Mouse (Mus musculus) layer of hippocampus, adult 9-11 months (tissue): ENCODE results near the gene Nap1l2.
"Not testable (repeated sequence)": the region's sequence is repeated elsewhere in the genome, so short reads cannot be mapped to it uniquely, and the experiment has no call there.

Experiments used
- DNase-seq: peaks from one replicate; pipeline ENCODE4 v3.0.0; 2022

Nap1l2 gene

DNA sequence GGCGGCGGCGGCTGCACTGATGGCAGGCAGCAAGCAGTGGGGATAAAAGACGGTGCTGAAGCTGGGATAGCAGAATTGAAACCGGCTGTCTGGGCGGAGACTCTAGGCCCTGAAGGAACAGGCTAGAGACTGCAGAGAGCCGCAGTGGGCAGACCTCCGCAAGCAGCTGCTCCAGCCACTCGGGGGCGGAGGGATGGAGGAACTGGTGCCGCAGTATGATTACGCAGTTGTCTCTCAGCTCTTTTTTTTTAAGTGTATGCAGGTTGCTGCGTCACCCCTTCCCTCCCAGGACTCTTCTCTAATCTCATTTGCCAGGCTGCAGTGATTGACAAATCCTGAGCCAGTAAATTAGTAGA is at the start of gene Nap1l2:
Gene Nap1l2 (minus strand): TSS at position 210 of the 356 bp plus-strand sequence.
- peak; percentile 86 for DNase-seq

DNA sequence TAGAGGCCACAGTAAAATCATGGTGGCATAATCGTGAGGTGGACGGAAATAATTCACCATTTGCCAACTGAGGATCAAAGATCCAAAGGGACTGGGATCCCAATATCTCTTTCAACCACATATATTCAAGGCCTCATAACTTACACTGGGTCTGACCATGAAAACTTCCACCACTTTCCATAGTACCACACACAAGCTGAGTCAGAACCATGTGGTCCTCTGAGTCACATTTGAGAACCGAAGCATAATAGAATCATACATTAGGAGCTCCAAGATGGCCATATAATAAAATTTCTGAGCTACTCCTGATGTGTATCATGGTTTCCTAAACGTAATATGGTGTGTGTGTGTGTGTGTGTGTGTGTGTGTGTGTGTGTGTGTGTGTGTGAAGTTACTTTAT is 28.8 kb upstream of the Nap1l2 start:
- DNase-seq, result no peak

GRCm38 (mm10) chrX:103186829-103187228 is 389 bp upstream of the Nap1l2 start:
- no peak for DNase-seq

DNA sequence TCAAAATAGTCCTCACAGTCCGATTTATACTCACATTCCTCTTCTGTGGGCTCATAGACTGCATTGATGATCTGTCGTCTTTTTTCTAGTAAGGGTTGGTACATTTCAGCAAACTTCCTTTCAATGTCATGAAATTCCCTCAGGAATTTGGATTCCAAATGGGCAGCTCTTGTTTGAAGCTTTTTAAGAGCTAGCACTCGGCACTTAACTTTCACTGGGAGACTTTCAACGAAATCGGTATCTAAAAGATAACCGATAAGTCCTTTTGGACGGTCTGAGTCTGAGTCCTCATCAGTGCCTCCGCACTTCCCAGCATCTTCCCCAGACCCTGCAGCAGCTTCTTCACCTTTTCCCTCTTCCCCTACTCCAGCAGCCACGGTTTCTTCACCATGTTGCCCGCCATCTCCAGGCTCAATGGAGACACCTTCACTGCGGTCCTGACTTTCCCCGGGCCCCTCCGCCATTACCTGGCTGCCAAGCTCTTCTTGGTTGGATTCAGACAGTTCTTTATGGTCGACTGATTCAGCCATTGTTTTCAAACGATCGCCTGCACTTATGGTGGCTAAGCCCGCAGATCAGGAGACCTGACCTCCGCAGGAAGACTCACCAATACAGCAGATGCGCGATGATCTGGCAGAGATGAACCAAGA is 534 bp downstream of the Nap1l2 start:
- DNase-seq, result no peak

GRCm38 (mm10) chrX:103183536-103183935 is 2.9 kb downstream of the Nap1l2 start:
- DNase-seq, result no peak

DNA sequence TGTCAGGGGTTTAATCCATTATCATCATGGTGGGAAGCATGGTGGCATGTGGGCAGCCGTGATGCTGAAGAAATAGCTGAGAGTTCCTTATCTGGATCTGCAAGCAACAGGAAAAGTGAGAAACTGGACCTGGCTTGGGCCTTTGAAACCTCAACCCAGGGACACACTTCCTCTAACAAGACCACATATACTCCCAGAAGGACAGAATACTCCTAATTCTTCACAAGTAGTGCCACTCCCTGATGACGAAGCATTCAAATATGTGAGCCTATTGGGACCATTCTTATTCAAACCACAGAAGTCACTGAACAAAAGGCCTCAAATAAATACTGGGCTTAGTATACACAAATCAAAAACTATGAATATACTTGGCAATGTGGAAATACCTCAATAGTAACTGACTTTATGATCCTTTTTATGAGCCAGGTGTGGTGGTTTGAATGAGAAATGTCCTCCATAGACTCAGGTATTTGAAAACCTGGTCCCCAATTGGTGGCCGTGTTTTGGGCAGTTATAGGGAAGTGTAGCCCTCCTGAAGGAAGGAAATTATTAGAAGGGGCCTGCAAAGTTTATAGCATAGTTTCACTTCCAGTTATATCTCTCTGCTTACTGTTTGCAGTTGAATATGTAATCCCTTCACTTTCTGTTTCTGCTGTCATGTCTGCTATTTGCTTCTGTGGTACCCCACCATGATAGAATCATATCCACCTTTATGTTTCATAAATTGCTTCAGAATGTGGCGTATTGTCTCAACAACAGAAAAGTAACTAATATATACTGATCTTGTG is 6.5 kb downstream of the Nap1l2 start:
- DNase-seq, result no peak

DNA sequence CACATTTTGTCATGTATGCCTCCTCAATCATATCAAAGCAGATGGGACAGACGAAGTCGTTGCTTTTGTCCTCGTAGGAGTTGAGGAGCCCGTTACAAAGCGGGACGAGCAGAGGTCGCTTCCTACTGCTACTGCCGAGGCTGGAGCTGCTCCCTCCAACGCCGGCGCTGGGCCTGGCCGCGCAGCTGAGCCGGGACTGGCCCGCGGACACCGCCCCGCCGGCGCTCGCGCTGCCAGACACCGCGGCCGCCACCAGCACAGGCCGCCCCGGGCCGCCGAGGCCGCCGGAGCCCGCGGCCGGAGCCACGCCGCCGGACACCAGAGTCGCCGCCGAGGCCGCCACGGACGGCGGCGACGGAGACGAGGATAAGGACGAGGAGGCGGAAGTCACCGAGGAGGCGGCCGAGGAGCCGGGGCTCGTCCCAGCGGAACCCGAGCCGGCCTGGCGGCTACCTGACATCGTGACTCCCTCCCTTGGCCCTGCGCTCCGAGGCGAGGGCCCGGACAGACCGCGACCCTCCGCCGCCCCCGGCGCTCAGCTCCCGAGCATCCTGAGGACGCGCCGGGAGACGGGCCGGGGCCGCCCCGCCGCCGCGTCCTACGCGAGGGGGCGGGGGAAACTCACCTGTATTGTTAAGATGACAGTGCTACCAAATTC is 21.4 kb downstream of the Nap1l2 start:
- DNase-seq, result not testable (repeated sequence)

DNA sequence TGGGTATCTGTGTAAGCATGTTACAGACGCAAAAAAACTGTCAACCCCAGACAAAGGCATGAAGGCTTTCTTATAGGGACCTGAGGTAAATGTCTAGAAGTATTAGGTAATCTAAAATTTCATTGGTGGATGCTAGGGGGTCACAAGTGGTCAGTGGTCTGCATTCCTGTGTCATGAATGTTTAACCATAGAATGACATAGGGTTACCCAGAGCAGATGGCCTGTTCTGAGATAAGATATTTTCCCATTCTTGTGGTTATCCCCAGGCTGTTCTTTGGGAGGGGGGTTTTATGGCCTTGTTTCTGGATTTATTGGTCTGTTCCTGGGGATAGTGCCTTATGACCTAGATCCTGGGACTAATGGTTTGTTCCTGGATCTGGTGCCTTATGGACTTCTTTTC is 30.3 kb downstream of the Nap1l2 start:
- no peak for DNase-seq

DNA sequence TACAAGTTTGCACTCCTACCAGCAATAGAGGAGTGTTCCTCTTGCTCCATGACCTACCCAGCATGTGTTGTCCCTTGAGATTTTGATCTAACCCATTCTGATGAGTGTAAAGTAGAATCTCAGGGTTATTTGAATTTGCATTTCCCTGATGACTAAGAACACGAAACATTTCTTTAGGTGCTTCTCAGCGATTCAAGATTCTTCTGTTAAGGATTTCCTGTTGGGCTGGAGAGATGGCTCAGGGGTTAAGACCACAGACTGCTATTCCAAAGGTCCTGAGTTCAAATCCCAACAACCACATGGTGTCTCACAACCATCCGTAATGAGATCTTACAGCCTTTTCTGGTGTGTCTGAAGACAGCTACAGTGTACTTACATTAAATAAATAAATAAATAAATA is 47.9 kb downstream of the Nap1l2 start:
- no peak for DNase-seq
